Mouse (Mus musculus): ENCODE measurements around the gene Fam19a2. TPM values are rescaled to one million over a fixed set of nuclear protein-coding genes. Genes with fewer than 3 reads are reported as not detected.

Fam19a2 gene
- not detected for total RNA-seq (2023)

GRCm38 (mm10) chr10:123263876-123264309 is at the start of gene Fam19a2:
Gene Fam19a2, plus strand, starts transcription at chr10:123263996.

Other genes starting within 250 kb of the Fam19a2 start
- gene Mon2, start 187.5 kb upstream of the Fam19a2 start, total RNA-seq (2023): 122 TPM
- gene Usp15, start 67.0 kb upstream of the Fam19a2 start, total RNA-seq (2023): 135 TPM